In genomic region chrX:136976424-136977084, GRCm38 (mm10) we compare ENCODE assay signal across 8 mouse cellular contexts. TPM values are rescaled to one million over a fixed set of nuclear protein-coding genes. Genes with fewer than 3 reads are reported as not detected.
DNase-seq lines count a peak whose midpoint lies in the region; ATAC-seq and TF ChIP-seq lines count a peak whose summit lies in the region.

Tmsb15l (minus strand) TSS chrX:136976869.
Tmsb15b1 (minus strand) TSS chrX:136976874.

- H3K27ac ChIP-seq in kidney, adult 2 months (ENCODE audit: insufficient read depth, low read depth, low read length): no peak within 1 kb of the TSS
- no peak within 1 kb of the TSS for H3K27ac ChIP-seq in liver, embryonic 11.5 days (ENCODE audit: low read depth, low read length)
- no peak within 1 kb of the TSS for H3K27ac ChIP-seq in midbrain, postnatal 0 days (ENCODE audit: low read depth, low read length)
- no peak within 1 kb of the TSS for H3K27ac ChIP-seq in stomach, embryonic 16.5 days (ENCODE audit: low read length)

- no peaks in the 10 kb centered on the region for H3K36me3 ChIP-seq in kidney, adult 2 months (ENCODE audit: control insufficient read depth, insufficient read depth, low read length)
- H3K36me3 ChIP-seq in liver, embryonic 11.5 days (ENCODE audit: control insufficient read depth, insufficient read depth, low read length): no peaks in the 10 kb centered on the region
- no peaks in the 10 kb centered on the region for H3K36me3 ChIP-seq in midbrain, postnatal 0 days (ENCODE audit: insufficient read depth, low read length)
- no peaks in the 10 kb centered on the region for H3K36me3 ChIP-seq in stomach, embryonic 16.5 days (ENCODE audit: control insufficient read depth, insufficient read depth, low read length)

- no peaks in the 10 kb centered on the region for H3K27me3 ChIP-seq in kidney, adult 2 months (replicated peaks; ENCODE audit: control insufficient read depth, insufficient read depth, low read length)
- H3K27me3 ChIP-seq in liver, embryonic 11.5 days (replicated peaks; ENCODE audit: control insufficient read depth, insufficient read depth, low read length): no peaks in the 10 kb centered on the region
- H3K27me3 ChIP-seq in midbrain, postnatal 0 days (ENCODE audit: insufficient read depth, low read length): no peaks in the 10 kb centered on the region
- no peaks in the 10 kb centered on the region for H3K27me3 ChIP-seq in stomach, embryonic 16.5 days (ENCODE audit: control insufficient read depth, insufficient read depth, low read length)

- H3K4me2 ChIP-seq in liver, embryonic 11.5 days: peak within 1 kb of the TSS; percentile 57
- peak within 1 kb of the TSS; percentile 50 for H3K4me2 ChIP-seq in midbrain, postnatal 0 days (ENCODE audit: low read depth, low read length, poor library complexity, severe bottlenecking)
- H3K4me2 ChIP-seq in stomach, embryonic 16.5 days (ENCODE audit: low read depth, low read length): peak within 1 kb of the TSS; percentile 52

- H3K9ac ChIP-seq in liver, embryonic 11.5 days (ENCODE audit: low read depth, low read length): no peak within 1 kb of the TSS
- H3K9ac ChIP-seq in midbrain, postnatal 0 days (replicated peaks; ENCODE audit: low read length, poor library complexity, severe bottlenecking): no peak within 1 kb of the TSS
- H3K9ac ChIP-seq in stomach, embryonic 16.5 days (ENCODE audit: low read length): peak within 1 kb of the TSS; percentile 58

- peak; percentile 19 for DNase-seq in ovary, postnatal 36 days (ENCODE audit: low spot score)
- no peak for DNase-seq in ovary, postnatal 10 days (ENCODE audit: low spot score)
- DNase-seq in gastrocnemius, postnatal 25 days: peak; percentile 12
- peak; percentile 87 for DNase-seq in kidney, adult 2 months
- DNase-seq in liver, embryonic 11.5 days (ENCODE audit: low spot score): peak; percentile 47
- DNase-seq in midbrain, postnatal 0 days (ENCODE audit: low spot score): peak; percentile 88

- H3K9me3 ChIP-seq in liver, embryonic 11.5 days (ENCODE audit: control insufficient read depth, low read length): no peaks in the 10 kb centered on the region
- no peaks in the 10 kb centered on the region for H3K9me3 ChIP-seq in midbrain, postnatal 0 days (ENCODE audit: low read length)
- H3K9me3 ChIP-seq in stomach, embryonic 16.5 days (replicated peaks; ENCODE audit: control insufficient read depth, low read length): no peaks in the 10 kb centered on the region

- TF ChIP-seq POLR2A in kidney, adult 2 months (IDR thresholded peaks at IDR 0.05; ENCODE audit: low read depth, low read length): no peak

- WGBS in kidney, adult 2 months: 10% methylated on average over 14 of the region's 15 CpGs
- WGBS in liver, embryonic 11.5 days: 22% methylated on average over 15 of the region's 15 CpGs
- WGBS in midbrain, postnatal 0 days: 34% methylated on average over 15 of the region's 15 CpGs
- 16% methylated on average over 15 of the region's 15 CpGs for WGBS in stomach, embryonic 16.5 days

- ATAC-seq in common myeloid progenitor, adult 5-6 weeks (replicated peaks; ENCODE audit: low read depth, poor library complexity, severe bottlenecking): peak; percentile 99
- peak; percentile 99 for ATAC-seq in liver, embryonic 11.5 days (replicated peaks; ENCODE audit: low FRiP score)
- peak; percentile 100 for ATAC-seq in midbrain, postnatal 0 days (ENCODE audit: low FRiP score)
- peak; percentile 100 for ATAC-seq in stomach, embryonic 16.5 days (ENCODE audit: insufficient read depth, low FRiP score)

- H3K4me1 ChIP-seq in kidney, adult 2 months (ENCODE audit: control insufficient read depth, insufficient read depth, low read length): no peaks in the 10 kb centered on the region
- no peaks in the 10 kb centered on the region for H3K4me1 ChIP-seq in liver, embryonic 11.5 days (replicated peaks; ENCODE audit: control insufficient read depth, insufficient read depth, low read length)
- H3K4me1 ChIP-seq in midbrain, postnatal 0 days (ENCODE audit: insufficient read depth, low read length): no peaks in the 10 kb centered on the region
- no peaks in the 10 kb centered on the region for H3K4me1 ChIP-seq in stomach, embryonic 16.5 days (ENCODE audit: control insufficient read depth, insufficient read depth, low read length)

- H3K4me3 ChIP-seq in kidney, adult 2 months (ENCODE audit: insufficient read depth, low read depth, low read length): peak within 1 kb of the TSS; percentile 62
- H3K4me3 ChIP-seq in liver, embryonic 11.5 days (ENCODE audit: low read depth, low read length): peak within 1 kb of the TSS; percentile 39
- peak within 1 kb of the TSS; percentile 41 for H3K4me3 ChIP-seq in midbrain, postnatal 0 days (ENCODE audit: low read depth, low read length)
- peak within 1 kb of the TSS; percentile 50 for H3K4me3 ChIP-seq in stomach, embryonic 16.5 days (replicated peaks; ENCODE audit: low read length)

- no peak for TF ChIP-seq CTCF in kidney, adult 2 months (conservative IDR thresholded peaks at IDR 0.05; ENCODE audit: insufficient read depth, insufficient read length, low read depth, low read length)
- TF ChIP-seq CTCF in midbrain, postnatal 0 days (IDR thresholded peaks at IDR 0.05): no peak

RNA-seq across cellular contexts. Expression of gene Tmsb15l, which starts in this region (rescaled TPM):
- total RNA-seq in common myeloid progenitor, adult 5-6 weeks (2017): 14.8 and 35.9 TPM in 2 replicates
- not detected for total RNA-seq in gastrocnemius, postnatal 25 days (2021)
- polyA plus RNA-seq in kidney, adult 2 months (2012; rRNA removed): 1.2 and 2.0 TPM in 2 replicates
- 1.8 and 2.8 TPM in 2 replicates for polyA plus RNA-seq in liver, embryonic 11.5 days (2014; fragmentation: Nextera tagmentation; extraction: Ambion mirVana)
- total RNA-seq in midbrain, postnatal 0 days (2014; rRNA removed): 1.9 and 7.9 TPM in 2 replicates
- 7.5 and 9.5 TPM in 2 replicates for polyA plus RNA-seq in midbrain, postnatal 0 days (2015; fragmentation: Nextera tagmentation; extraction: Ambion mirVana)
- polyA plus RNA-seq in stomach, embryonic 16.5 days (2015; fragmentation: Nextera tagmentation; extraction: Ambion mirVana): 4.4 and 4.9 TPM in 2 replicates

RNA-seq across cellular contexts. Expression of gene Tmsb15b1, which starts in this region (rescaled TPM):
- 5.6 and 12.8 TPM in 2 replicates for total RNA-seq in common myeloid progenitor, adult 5-6 weeks (2017)
- 1 to 10 TPM; 1.6 to 5.3 TPM for total RNA-seq in gastrocnemius, postnatal 25 days (2021)
- 0.83 and 1.0 TPM in 2 replicates for polyA plus RNA-seq in kidney, adult 2 months (2012; rRNA removed)
- polyA plus RNA-seq in liver, embryonic 11.5 days (2014; fragmentation: Nextera tagmentation; extraction: Ambion mirVana): 6.2 and 8.4 TPM in 2 replicates
- total RNA-seq in midbrain, postnatal 0 days (2014; rRNA removed): 3.0 and 5.8 TPM in 2 replicates
- 34.5 and 41.2 TPM in 2 replicates for polyA plus RNA-seq in midbrain, postnatal 0 days (2015; fragmentation: Nextera tagmentation; extraction: Ambion mirVana)
- 21.8 and 23.1 TPM in 2 replicates for polyA plus RNA-seq in stomach, embryonic 16.5 days (2015; fragmentation: Nextera tagmentation; extraction: Ambion mirVana)
